Mouse (Mus musculus) limb, embryonic 15.5 days (tissue): ENCODE data around the gene Chmp2b. TPM values are rescaled to one million over a fixed set of nuclear protein-coding genes. Genes with fewer than 3 reads are reported as not detected.

ENCODE experiments used
- ATAC-seq: fragments of 200-750 bp; cut with Nextera tagmentation; 2 replicates; pipeline ENCODE4 v1.8.0; 2017; ENCODE audit warnings: low read depth, moderate TSS enrichment; ENCODE audit not compliant: insufficient number of reproducible peaks, low FRiP score, low TSS enrichment
- H3K27ac ChIP-seq: fragments of 300-500 bp; sonication (generic); 2 replicates; pipeline ENCODE4 v1.5.1; 2015; ENCODE audit warnings: moderate library complexity, mild to moderate bottlenecking, inconsistent platforms
- H3K27me3 ChIP-seq: fragments of 300-500 bp; sonication (generic); 2 replicates; pipeline ENCODE4 v1.6.1; 2015; ENCODE audit warnings: inconsistent platforms
- H3K36me3 ChIP-seq: fragments of 300-500 bp; sonication (generic); 2 replicates; pipeline ENCODE4 v1.6.1; 2015; ENCODE audit warnings: inconsistent platforms
- H3K4me1 ChIP-seq: fragments of 300-500 bp; sonication (generic); 2 replicates; pipeline ENCODE4 v1.6.1; 2015; ENCODE audit warnings: inconsistent platforms
- H3K4me2 ChIP-seq: fragments of 300-500 bp; sonication (generic); 2 replicates; pipeline ENCODE4 v1.6.1; 2015; ENCODE audit warnings: mild to moderate bottlenecking, inconsistent platforms
- H3K4me3 ChIP-seq: fragments of 300-500 bp; sonication (generic); 2 replicates; pipeline ENCODE4 v1.5.1; 2015; ENCODE audit warnings: mild to moderate bottlenecking, inconsistent platforms
- H3K9ac ChIP-seq: fragments of 300-500 bp; sonication (generic); 2 replicates; pipeline ENCODE4 v1.6.1; 2015; ENCODE audit warnings: inconsistent platforms
- H3K9me3 ChIP-seq: fragments of 300-500 bp; sonication (generic); 2 replicates; pipeline ENCODE4 v1.6.1; 2016; ENCODE audit warnings: inconsistent platforms
- WGBS: fragments of 180-500 bp; shearing (Covaris S2); methylation state at CpG from one replicate; pipeline ENCODE4 v1.1.7; 2015; 5-methylcytosine and 5-hydroxymethylcytosine counted together
- polyA plus RNA-seq: library from polyadenylated mRNA; unstranded; fragments of >200 nt; fragmentation: Nextera tagmentation; extraction: Ambion mirVana; gene quantifications from 2 replicates; pipeline ENCODE4 v1.2.1, GENCODE M21; 2015

Chmp2b gene
- polyA plus RNA-seq, 1 experiment from 2014 or later, result 130 TPM

DNA sequence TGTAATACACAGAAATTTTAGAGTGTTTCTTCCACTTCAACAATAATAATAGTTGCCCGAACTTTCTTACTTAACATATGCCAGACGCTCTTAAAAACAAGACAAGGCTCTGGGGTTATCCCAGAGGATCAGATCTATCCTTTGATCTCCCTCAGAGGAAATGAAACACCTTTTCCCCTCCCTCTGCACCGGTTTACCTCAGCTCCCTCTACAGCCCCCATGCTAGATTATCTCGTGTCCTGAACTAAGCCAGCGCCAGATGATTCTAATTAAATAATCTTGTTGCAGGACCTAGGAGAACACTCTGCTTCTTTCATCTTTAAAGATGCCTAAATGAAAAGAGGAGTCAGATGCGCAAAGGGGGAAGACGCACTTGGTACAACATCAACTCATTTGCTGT, 48.3 kb downstream of the Chmp2b start:
- H3K27me3 ChIP-seq, result no peaks in the 10 kb centered on the region
- H3K27ac ChIP-seq, result no peak overlapping the region
- H3K4me1 ChIP-seq, result no peaks in the 10 kb centered on the region
- no peak overlapping the region for H3K4me3 ChIP-seq
- no peak overlapping the region for H3K4me2 ChIP-seq
- ATAC-seq, result no peak
- no peaks in the 10 kb centered on the region for H3K9me3 ChIP-seq
- no peaks in the 10 kb centered on the region for H3K36me3 ChIP-seq
- no peak overlapping the region for H3K9ac ChIP-seq
- WGBS, result 19% methylated on average over 7 of the region's 7 CpGs

GRCm38 (mm10) chr16:65497049-65497448, 65.5 kb downstream of the Chmp2b start:
- H3K4me2 ChIP-seq, result no peak overlapping the region
- H3K36me3 ChIP-seq, result no peaks in the 10 kb centered on the region
- H3K4me1 ChIP-seq, result no peaks in the 10 kb centered on the region
- no peaks in the 10 kb centered on the region for H3K27me3 ChIP-seq
- no peak overlapping the region for H3K9ac ChIP-seq
- H3K9me3 ChIP-seq, result no peaks in the 10 kb centered on the region
- ATAC-seq, result no peak
- H3K27ac ChIP-seq, result no peak overlapping the region
- no peak overlapping the region for H3K4me3 ChIP-seq
- WGBS, result 31% methylated on average over 2 of the region's 2 CpGs

GRCm38 (mm10) chr16:65496030-65496429, 66.5 kb downstream of the Chmp2b start:
- Histone ChIP-seq H3K4me2 (no peak overlapping the region), H3K4me3 (no peak overlapping the region), H3K27ac (no peak overlapping the region), H3K9me3 (no peaks in the 10 kb centered on the region), H3K36me3 (no peaks in the 10 kb centered on the region), H3K9ac (no peak overlapping the region), H3K27me3 (no peaks in the 10 kb centered on the region), H3K4me1 (no peaks in the 10 kb centered on the region)
- ATAC-seq, result no peak
- WGBS, result 73% methylated on average over 5 of the region's 5 CpGs

Other genes with a start within 250 kb of the Chmp2b start
- gene Pou1f1, start 42.2 kb downstream of the Chmp2b start, polyA plus RNA-seq, result 0.36 and 0.38 TPM in 2 replicates